Mouse (Mus musculus): ENCODE data around the gene Ttc9b. TPM values are rescaled to one million over a fixed set of nuclear protein-coding genes. Genes with fewer than 3 reads are reported as not detected.

Gene Ttc9b
- polyA plus RNA-seq (2012; rRNA removed): not detected in 2 replicates

DNA sequence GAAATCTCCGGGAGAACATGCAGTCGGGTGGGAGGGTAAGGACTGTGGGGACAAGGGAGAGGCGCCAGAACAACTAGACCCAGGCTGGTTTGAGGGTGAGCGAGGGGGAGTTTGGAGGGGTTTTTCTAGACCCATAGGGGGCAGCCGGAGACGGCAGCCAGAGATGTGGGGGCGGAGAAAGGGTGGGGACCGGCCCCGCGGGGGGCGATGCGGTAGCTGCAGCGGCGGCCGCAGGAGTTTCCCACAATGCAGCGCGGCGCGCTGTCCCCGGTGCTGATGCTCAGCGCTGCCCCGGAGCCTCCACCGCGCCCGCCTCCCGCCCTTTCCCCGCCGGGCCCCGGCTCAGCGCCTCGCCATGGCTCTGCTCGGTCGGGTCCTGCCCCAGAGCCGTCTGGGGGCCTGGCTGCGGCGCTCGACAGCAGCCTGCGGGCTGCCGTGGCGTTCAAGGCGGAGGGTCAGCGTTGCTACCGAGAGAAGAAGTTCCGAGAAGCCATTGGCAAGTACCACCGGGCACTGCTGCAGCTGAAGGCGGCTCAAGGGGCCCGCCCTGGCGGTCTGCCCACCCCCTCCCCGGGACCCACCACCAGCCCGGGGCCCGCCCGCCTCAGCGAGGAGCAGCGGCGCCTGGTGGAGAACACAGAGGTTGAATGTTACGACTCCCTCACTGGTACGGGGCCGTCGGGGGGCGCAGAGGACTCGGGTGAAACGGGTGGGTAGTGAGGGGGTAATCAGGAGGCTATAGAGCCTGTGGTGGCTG, at the start of gene Ttc9b:
TSS of gene Ttc9b (plus strand) at position 235 of the 757 bp plus-strand sequence.

DNA sequence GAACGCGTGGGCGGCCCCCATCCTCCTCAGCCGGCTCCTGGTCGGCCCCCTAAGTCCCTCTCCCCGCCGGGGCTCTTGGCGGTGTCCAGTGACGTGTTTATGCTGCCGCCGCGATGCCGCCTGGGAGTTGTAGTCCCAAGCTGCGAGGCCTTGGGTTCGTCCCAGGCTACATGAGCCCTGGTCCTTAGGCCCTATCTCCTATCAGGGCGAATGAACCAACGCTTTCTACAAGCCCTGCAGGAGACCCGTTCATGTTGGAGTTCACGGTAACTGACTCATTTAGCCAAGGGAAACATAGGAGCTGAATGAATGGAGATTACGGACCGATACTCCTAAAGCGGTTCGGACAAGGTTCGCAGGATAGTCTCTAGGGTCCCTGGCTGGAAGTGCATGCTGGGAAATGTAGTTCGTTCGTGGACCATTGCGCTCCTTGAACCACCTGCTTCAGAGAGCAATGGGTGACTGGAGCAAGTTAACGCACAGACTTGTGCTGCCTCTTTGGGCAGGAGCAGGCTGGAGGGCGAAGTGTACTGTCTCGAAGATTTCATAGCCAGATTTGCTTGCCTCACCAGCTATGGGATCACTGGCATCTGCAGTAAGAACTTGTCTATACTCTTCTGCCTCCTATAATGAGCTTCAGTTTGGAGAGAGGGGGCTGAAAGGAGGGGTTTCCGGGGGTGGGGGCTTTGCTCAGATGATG, 21.0 kb downstream of the Ttc9b start, which contains the start of gene Map3k10:
TSS of gene Map3k10 (minus strand) at position 77 of the 700 bp plus-strand sequence.

DNA sequence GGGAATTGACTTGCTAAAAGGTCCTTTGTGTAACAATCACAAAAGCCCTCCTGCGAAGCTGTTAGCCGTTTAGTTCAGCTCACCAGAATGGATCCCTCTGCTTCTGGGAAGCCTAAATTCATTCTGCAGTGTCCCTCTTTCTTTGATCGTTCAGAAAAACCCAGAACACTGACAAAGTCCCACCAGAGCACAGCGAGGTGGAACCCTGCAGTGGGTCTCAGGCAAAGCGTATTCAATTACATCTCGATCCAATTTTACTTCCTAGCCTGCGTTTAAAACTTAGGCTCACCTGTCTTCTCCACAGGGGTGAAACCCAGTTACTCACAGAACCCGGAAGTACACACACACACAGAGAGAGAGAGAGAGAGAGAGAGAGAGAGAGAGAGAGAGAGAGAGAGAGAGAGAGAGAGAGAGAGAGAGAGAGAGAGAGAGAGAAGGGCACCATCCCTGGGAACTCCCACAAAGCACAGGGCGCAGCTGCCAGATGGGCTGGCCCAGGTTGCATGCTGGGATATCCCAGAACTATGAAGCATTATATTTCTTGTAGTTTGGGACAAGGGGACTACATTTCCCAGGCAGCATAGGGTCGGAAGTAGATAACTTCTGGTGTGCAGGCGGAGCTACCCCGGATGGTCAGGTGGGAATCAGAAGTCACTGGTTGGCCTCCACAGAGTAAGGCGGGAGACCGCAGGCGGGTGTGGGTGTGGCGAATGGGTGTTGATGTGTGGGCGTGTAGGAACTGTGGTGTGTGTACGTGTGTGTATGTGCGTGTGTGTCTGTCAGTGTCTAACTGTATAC, 35.3 kb downstream of the Ttc9b start, which contains the start of gene Zfp607b:
TSS of gene Zfp607b (plus strand) at position 526 of the 798 bp plus-strand sequence.

Other genes starting within 250 kb of the Ttc9b start
- gene Sptbn4, start 206.2 kb upstream of the Ttc9b start, polyA plus RNA-seq (2012; rRNA removed): 0.07 and 0.10 TPM in 2 replicates
- 360 and 370 TPM in 2 replicates for gene Blvrb, start 205.9 kb upstream of the Ttc9b start, polyA plus RNA-seq (2012; rRNA removed)
- gene Sertad3, start 180.1 kb upstream of the Ttc9b start, polyA plus RNA-seq (2012; rRNA removed): 21.2 and 21.3 TPM in 2 replicates
- 13.0 and 16.5 TPM in 2 replicates for gene Sertad1, start 167.0 kb upstream of the Ttc9b start, polyA plus RNA-seq (2012; rRNA removed)
- gene Prx, start 154.6 kb upstream of the Ttc9b start, polyA plus RNA-seq (2012; rRNA removed): 0.43 and 0.44 TPM in 2 replicates
- gene Hipk4, start 130.6 kb upstream of the Ttc9b start, polyA plus RNA-seq (2012; rRNA removed): 0.18 and 0.24 TPM in 2 replicates
- gene Pld3, start 100.7 kb upstream of the Ttc9b start, polyA plus RNA-seq (2012; rRNA removed): 61.6 and 72.3 TPM in 2 replicates
- gene 2310022A10Rik, start 100.7 kb upstream of the Ttc9b start, polyA plus RNA-seq (2012; rRNA removed): 7.1 and 8.2 TPM in 2 replicates
- gene Akt2, start 62.4 kb upstream of the Ttc9b start, polyA plus RNA-seq (2012; rRNA removed): 28.2 and 30.4 TPM in 2 replicates
- gene Map3k10, start 20.7 kb downstream of the Ttc9b start, polyA plus RNA-seq (2012; rRNA removed): 4.6 and 5.2 TPM in 2 replicates
- 0.24 and 0.30 TPM in 2 replicates for gene Zfp607b, start 35.4 kb downstream of the Ttc9b start, polyA plus RNA-seq (2012; rRNA removed)
- 1.3 and 1.4 TPM in 2 replicates for gene Zfp60, start 77.5 kb downstream of the Ttc9b start, polyA plus RNA-seq (2012; rRNA removed)
- 0.77 and 0.79 TPM in 2 replicates for gene Zfp626, start 153.3 kb downstream of the Ttc9b start, polyA plus RNA-seq (2012; rRNA removed)
- 0.78 and 0.82 TPM in 2 replicates for gene Zfp59, start 184.7 kb downstream of the Ttc9b start, polyA plus RNA-seq (2012; rRNA removed)
- 0.60 and 0.63 TPM in 2 replicates for gene Zfp607a, start 203.6 kb downstream of the Ttc9b start, polyA plus RNA-seq (2012; rRNA removed)